Mouse (Mus musculus) thymus, adult 2 months (tissue): ENCODE measurements around the gene Gm10799.

Source experiments
- CTCF ChIP-seq: fragments of 200-500 bp; IDR thresholded peaks from 2 replicates; pipeline ENCODE4 v1.5.1; 2012; ENCODE audit warnings: mild to moderate bottlenecking, control low read depth, low read length, moderate library complexity, borderline replicate concordance; ENCODE audit not compliant: control insufficient read depth, poor library complexity, insufficient read depth; ENCODE audit errors: extremely low read depth
- POLR2A ChIP-seq: fragments of 200-500 bp; IDR thresholded peaks from 2 replicates; pipeline ENCODE4 v1.6.1; 2012; ENCODE audit warnings: mild to moderate bottlenecking, low read length, control low read depth, moderate library complexity; ENCODE audit not compliant: control insufficient read depth, poor library complexity, insufficient read depth; ENCODE audit errors: extremely low read depth

GRCm38 (mm10) chr2:104038236-104038635, 30.1 kb downstream of the Gm10799 start:
- TF ChIP-seq POLR2A (no peak), CTCF (no peak)
